Mouse (Mus musculus) limb, embryonic 13.5 days (tissue): ENCODE data around the gene Noto. TPM values are rescaled to one million over a fixed set of nuclear protein-coding genes. Genes with fewer than 3 reads are reported as not detected.

Source experiments
- polyA plus RNA-seq: library from polyadenylated mRNA; unstranded; fragments of >200 nt; fragmentation: Nextera tagmentation; extraction: Ambion mirVana; gene quantifications from 2 replicates; pipeline ENCODE4 v1.2.1, GENCODE M21; 2015

The Noto gene
- polyA plus RNA-seq, 1 experiment from 2014 or later, result not detected

Other genes with a start within 250 kb of the Noto start
- gene Emx1, start 236.4 kb upstream of the Noto start, polyA plus RNA-seq, result 0.60 and 0.64 TPM in 2 replicates
- gene Sfxn5, start 90.5 kb upstream of the Noto start, polyA plus RNA-seq, result 8.9 and 10.1 TPM in 2 replicates
- 16.7 and 17.2 TPM in 2 replicates for gene Rab11fip5, start 49.3 kb upstream of the Noto start, polyA plus RNA-seq
- 64.2 and 66.1 TPM in 2 replicates for gene Smyd5, start 8.1 kb downstream of the Noto start, polyA plus RNA-seq
- gene Cct7, start 27.6 kb downstream of the Noto start, polyA plus RNA-seq, result 493 and 494 TPM in 2 replicates
- gene Pradc1, start 28.1 kb downstream of the Noto start, polyA plus RNA-seq, result 29.8 and 33.5 TPM in 2 replicates
- 0.47 and 0.54 TPM in 2 replicates for gene Fbxo41, start 79.1 kb downstream of the Noto start, polyA plus RNA-seq
- gene Egr4, start 89.7 kb downstream of the Noto start, polyA plus RNA-seq, result not detected in 2 replicates
- gene Alms1, start 163.6 kb downstream of the Noto start, polyA plus RNA-seq, result 6.2 and 6.6 TPM in 2 replicates